In the genomic region with DNA sequence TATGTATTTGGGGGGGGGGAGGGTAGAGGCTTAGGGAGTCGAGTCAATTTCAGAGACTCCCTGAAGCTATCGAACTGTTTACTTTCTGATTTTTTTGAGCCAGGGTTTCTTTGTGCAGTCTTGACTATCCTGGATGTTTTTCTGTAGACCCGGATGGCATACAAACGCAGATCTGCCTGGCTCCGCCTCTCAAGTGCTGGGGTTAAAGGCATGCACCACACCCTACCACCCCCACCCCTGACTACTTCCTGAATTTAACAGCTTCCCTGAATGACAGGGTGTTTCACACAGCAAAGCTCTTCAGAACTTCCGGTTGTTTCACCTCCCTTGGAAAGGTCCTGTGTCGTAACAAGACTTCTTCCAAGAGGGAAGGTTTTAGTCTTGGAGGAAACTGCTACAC, we compare ENCODE assay signal across 8 mouse cellular contexts. TPM values are rescaled to one million over a fixed set of nuclear protein-coding genes. Genes with fewer than 3 reads are reported as not detected.
DNase-seq lines count a peak whose midpoint lies in the region; ATAC-seq and TF ChIP-seq lines count a peak whose summit lies in the region.

No protein-coding gene starts in this region.

- H3K4me2 ChIP-seq in stomach, embryonic 15.5 days: no peak overlapping the region

- TF ChIP-seq POLR2A in lung, adult 2 months (IDR thresholded peaks at IDR 0.05; ENCODE audit: borderline replicate concordance, extremely low read depth, low read depth, low read length): no peak

- H3K4me1 ChIP-seq in lung, adult 2 months (ENCODE audit: control insufficient read depth, insufficient read depth, low read length): no peaks in the 10 kb centered on the region; the same call in 1 of the 2 replicates
- H3K4me1 ChIP-seq in stomach, embryonic 15.5 days: no peaks in the 10 kb centered on the region

- H3K27me3 ChIP-seq in stomach, embryonic 15.5 days (replicated peaks): no peaks in the 10 kb centered on the region

- H3K9me3 ChIP-seq in stomach, embryonic 15.5 days: no peaks in the 10 kb centered on the region

- no peak overlapping the region for H3K9ac ChIP-seq in stomach, embryonic 15.5 days

- 42% methylated on average over 7 of the region's 7 CpGs for WGBS in lung, adult 2 months
- WGBS in stomach, embryonic 15.5 days: 43% methylated on average over 7 of the region's 7 CpGs

- intact Hi-C loops in heart, postnatal 25 days (cut with DNase I): no loop called here

- TF ChIP-seq CTCF in lung, adult 2 months (IDR thresholded peaks at IDR 0.05; ENCODE audit: insufficient read depth, low read length): no peak
- TF ChIP-seq CTCF in layer of hippocampus, adult 2 months (conservative IDR thresholded peaks at IDR 0.05): no peak

- no peak overlapping the region for H3K4me3 ChIP-seq in lung, adult 2 months (replicated peaks; ENCODE audit: extremely low read depth, low read depth, low read length)
- H3K4me3 ChIP-seq in stomach, embryonic 15.5 days (replicated peaks): no peak overlapping the region
- no peak overlapping the region for H3K4me3 ChIP-seq in layer of hippocampus, adult 2 months

- H3K36me3 ChIP-seq in stomach, embryonic 15.5 days: no peaks in the 10 kb centered on the region

- peak; percentile 94 for DNase-seq in heart, adult 11 months
- no peak for DNase-seq in heart, postnatal 25 days (ENCODE audit: low spot score)
- DNase-seq in c-Kit-positive CD71-negative TER-119-negative erythroid progenitor cells, embryonic 14.5 days (ENCODE audit: low read depth): peak; percentile 30
- peak; percentile 7 for DNase-seq in lung, adult 2 months
- DNase-seq in layer of hippocampus, adult 2 months (ENCODE audit: low spot score in 2 of 2): no peak
- DNase-seq in layer of hippocampus, postnatal 36 days: no peak

- H3K27ac ChIP-seq in stomach, embryonic 15.5 days: no peak overlapping the region
- no peak overlapping the region for H3K27ac ChIP-seq in layer of hippocampus, adult 2 months

- peak; percentile 71; the same call in 1 of the 2 replicates for ATAC-seq in stomach, embryonic 15.5 days (ENCODE audit: insufficient read depth, low FRiP score, low read depth)
- no peak for ATAC-seq in erythroblast, adult 5-6 weeks (replicated peaks; ENCODE audit: low FRiP score, poor library complexity, severe bottlenecking)

RNA-seq across cellular contexts. Expression of a gene that starts 22.2 kb away (rescaled TPM):
- total RNA-seq in heart, postnatal 25 days (2021): 10 to 100 TPM; 12.6 to 17.9 TPM
- 1.8 and 2.9 TPM in 2 replicates for polyA plus RNA-seq in lung, adult 2 months (2012; rRNA removed)
- polyA plus RNA-seq in stomach, embryonic 15.5 days (2015; fragmentation: Nextera tagmentation; extraction: Ambion mirVana): 15.6 and 18.0 TPM in 2 replicates
- 10 to 100 TPM; 16.6 to 20.1 TPM for total RNA-seq in layer of hippocampus, adult 2 months (2021)
- 7.9 and 9.0 TPM in 2 replicates for total RNA-seq in erythroblast, adult 5-6 weeks (2015; ENCODE audit: low replicate concordance)
- 8.8 and 14.2 TPM in 2 replicates for total RNA-seq in erythroblast, adult 5-6 weeks (2017; ENCODE audit: low replicate concordance)
- total RNA-seq in layer of hippocampus, postnatal 36 days (2021): 10 to 100 TPM; 17.7 to 18.2 TPM

RNA-seq across cellular contexts. Expression of a gene that starts 25.7 kb away (rescaled TPM):
- total RNA-seq in heart, postnatal 25 days (2021): 10 to 100 TPM; 26.5 to 35.8 TPM
- polyA plus RNA-seq in lung, adult 2 months (2012; rRNA removed): 21.6 and 31.0 TPM in 2 replicates
- polyA plus RNA-seq in stomach, embryonic 15.5 days (2015; fragmentation: Nextera tagmentation; extraction: Ambion mirVana): 6.2 and 7.6 TPM in 2 replicates
- 10 to 100 TPM; 41.3 to 41.6 TPM for total RNA-seq in layer of hippocampus, adult 2 months (2021)
- 9.6 and 14.6 TPM in 2 replicates for total RNA-seq in erythroblast, adult 5-6 weeks (2015; ENCODE audit: low replicate concordance)
- total RNA-seq in erythroblast, adult 5-6 weeks (2017; ENCODE audit: low replicate concordance): 1.4 and 4.3 TPM in 2 replicates
- total RNA-seq in layer of hippocampus, postnatal 36 days (2021): 10 to 100 TPM; 41.6 to 43.9 TPM

Comparison
In these comparisons a context has a peak if more than half of its experiments do, and no peak if none do; other contexts are left out.
1. DNase-seq: peak in heart, adult 11 months (single experiment), c-Kit-positive CD71-negative TER-119-negative erythroid progenitor cells, embryonic 14.5 days (single experiment) and lung, adult 2 months (single experiment); none in heart, postnatal 25 days (single experiment), layer of hippocampus, adult 2 months (0 of 2) and layer of hippocampus, postnatal 36 days (0 of 2).